Mouse (Mus musculus) C2C12 (cell line): ENCODE data around the gene Tnfrsf1a. TPM values are rescaled to one million over a fixed set of nuclear protein-coding genes. Genes with fewer than 3 reads are reported as not detected.

Experiments
- H3K27me3 ChIP-seq: one replicate; pipeline ENCODE4 v1.6.1; 2011; ENCODE audit not compliant: control insufficient read depth, insufficient read depth, insufficient read length
- H3K36me3 ChIP-seq: one replicate; pipeline ENCODE4 v1.6.1; 2011; ENCODE audit not compliant: control insufficient read depth, insufficient read depth
- H3K4me3 ChIP-seq: one replicate; pipeline ENCODE4 v1.5.1; 2011; ENCODE audit warnings: mild to moderate bottlenecking, control low read depth; ENCODE audit not compliant: poor library complexity, insufficient read depth, severe bottlenecking
- H3K79me2 ChIP-seq: one replicate; pipeline ENCODE4 v1.6.1; 2011; ENCODE audit not compliant: control insufficient read depth, insufficient read depth
- H3K79me3 ChIP-seq: one replicate; pipeline ENCODE4 v1.6.1; 2011; ENCODE audit warnings: low read depth, control low read depth
- H3ac ChIP-seq: one replicate; pipeline ENCODE3; 2011; ENCODE audit warnings: low read depth; ENCODE audit not compliant: control insufficient read depth, insufficient read length
- CEBPB ChIP-seq: IDR thresholded peaks from one replicate; pipeline ENCODE4 v1.6.1; 2011; ENCODE audit warnings: low read depth, mild to moderate bottlenecking, control low read depth, moderate library complexity
- CTCF ChIP-seq: IDR thresholded peaks from one replicate; pipeline ENCODE4 v1.5.1; 2011; ENCODE audit not compliant: control insufficient read depth, insufficient read depth, insufficient read length
- FOSL1 ChIP-seq: IDR thresholded peaks from one replicate; pipeline ENCODE4 v1.8.0; 2011; ENCODE audit warnings: mild to moderate bottlenecking, low read length; ENCODE audit not compliant: poor library complexity, insufficient read depth, severe bottlenecking
- MAX ChIP-seq: IDR thresholded peaks from one replicate; pipeline ENCODE4 v1.6.1; 2011; ENCODE audit warnings: mild to moderate bottlenecking, control low read depth
- MYOD1 ChIP-seq: IDR thresholded peaks from one replicate; pipeline ENCODE4 v1.6.1; 2011; ENCODE audit warnings: low read depth; ENCODE audit not compliant: control insufficient read depth, insufficient read length
- MYOG ChIP-seq: IDR thresholded peaks from one replicate; pipeline ENCODE4 v1.6.1; 2011; ENCODE audit not compliant: control insufficient read depth, insufficient read length; ENCODE audit errors: extremely low read depth
- USF1 ChIP-seq: IDR thresholded peaks from one replicate; pipeline ENCODE4 v1.6.1; 2011; ENCODE audit warnings: low read depth, mild to moderate bottlenecking, control low read depth, moderate library complexity
- polyA plus RNA-seq: library from polyadenylated mRNA; unstranded; fragments of >200 nt; fragmentation: generic; extraction: Trizol; gene quantifications from one replicate; pipeline ENCODE4 v1.2.1, GENCODE M21; 2012; ENCODE audit warnings: missing spikeins

Gene Tnfrsf1a
- polyA plus RNA-seq, 1 experiment = 65.4 TPM

- no peak overlapping the region for H3ac ChIP-seq
- H3K27me3 ChIP-seq = no peaks in the 10 kb centered on the region
- no peaks in the 10 kb centered on the region for H3K79me2 ChIP-seq
- TF ChIP-seq CTCF (no peak), MAX (no peak), CEBPB (no peak), MYOG (no peak), USF1 (no peak), MYOD1 (no peak), FOSL1 (no peak)
- no peak overlapping the region for H3K4me3 ChIP-seq
- no peaks in the 10 kb centered on the region for H3K79me3 ChIP-seq
- no peaks in the 10 kb centered on the region for H3K36me3 ChIP-seq
Observed at GRCm38 (mm10) chr6:125323547-125323946, 25.6 kb upstream of the Tnfrsf1a start.

GRCm38 (mm10) chr6:125325337-125325736 lies 23.8 kb upstream of the Tnfrsf1a start:
- no peaks in the 10 kb centered on the region for H3K79me3 ChIP-seq
- H3K79me2 ChIP-seq = no peaks in the 10 kb centered on the region
- TF ChIP-seq MAX = no peak
- H3ac ChIP-seq = no peak overlapping the region
- H3K4me3 ChIP-seq = no peak overlapping the region
- H3K36me3 ChIP-seq = no peaks in the 10 kb centered on the region
- no peaks in the 10 kb centered on the region for H3K27me3 ChIP-seq

- Histone ChIP-seq H3K36me3 (no peaks in the 10 kb centered on the region), H3K27me3 (no peaks in the 10 kb centered on the region), H3ac (no peak overlapping the region), H3K79me3 (no peaks in the 10 kb centered on the region), H3K79me2 (no peaks in the 10 kb centered on the region), H3K4me3 (no peak overlapping the region)
- no peak for TF ChIP-seq MYOG
- TF ChIP-seq CEBPB = no peak
- TF ChIP-seq CTCF = no peak
Observed at GRCm38 (mm10) chr6:125328243-125328642, 20.9 kb upstream of the Tnfrsf1a start.

- no peaks in the 10 kb centered on the region for H3K79me3 ChIP-seq
- TF ChIP-seq FOSL1 (no peak), MYOD1 (no peak), CEBPB (no peak), MYOG (no peak), MAX (no peak), USF1 (no peak), CTCF (no peak)
- no peak overlapping the region for H3K4me3 ChIP-seq
- no peaks in the 10 kb centered on the region for H3K79me2 ChIP-seq
- no peaks in the 10 kb centered on the region for H3K27me3 ChIP-seq
- peak overlapping the region; percentile 65 for H3ac ChIP-seq
- no peaks in the 10 kb centered on the region for H3K36me3 ChIP-seq
Observed at GRCm38 (mm10) chr6:125330626-125331326, 18.4 kb upstream of the Tnfrsf1a start.

GRCm38 (mm10) chr6:125333112-125333899 lies 15.9 kb upstream of the Tnfrsf1a start:
- Histone ChIP-seq H3K27me3 (peaks cover 4% of the 10 kb centered on the region), H3K79me2 (no peaks in the 10 kb centered on the region), H3K36me3 (no peaks in the 10 kb centered on the region), H3ac (no peak overlapping the region), H3K79me3 (no peaks in the 10 kb centered on the region), H3K4me3 (no peak overlapping the region)
- TF ChIP-seq FOSL1 (no peak), CTCF (no peak), USF1 (no peak), MAX (no peak), CEBPB (no peak)

- Histone ChIP-seq H3ac (no peak overlapping the region), H3K36me3 (no peaks in the 10 kb centered on the region), H3K79me3 (no peaks in the 10 kb centered on the region), H3K4me3 (no peak overlapping the region), H3K27me3 (peaks cover 7% of the 10 kb centered on the region), H3K79me2 (no peaks in the 10 kb centered on the region)
- TF ChIP-seq MYOD1 (no peak), FOSL1 (no peak), CEBPB (no peak), MYOG (no peak), CTCF (no peak), MAX (no peak), USF1 (no peak)
Observed at GRCm38 (mm10) chr6:125334356-125334755, 14.8 kb upstream of the Tnfrsf1a start.
